Mouse (Mus musculus) midbrain, embryonic 12.5 days (tissue): Measurements from ENCODE around the gene Fam90a1b. TPM values are rescaled to one million over a fixed set of nuclear protein-coding genes. Genes with fewer than 3 reads are reported as not detected.
"Not testable (repeated sequence)": the region's sequence is repeated elsewhere in the genome, so short reads cannot be mapped to it uniquely, and the experiment has no call there.

Experiments
- ATAC-seq: fragments of 200-750 bp; cut with Nextera tagmentation; 2 replicates; pipeline ENCODE4 v1.8.0; 2017; ENCODE audit warnings: low read depth, moderate TSS enrichment, moderate library complexity; ENCODE audit not compliant: low FRiP score
- H3K27ac ChIP-seq: fragments of 300-500 bp; sonication (generic); replicated peaks from 2 replicates; pipeline ENCODE4 v1.5.1; 2016; ENCODE audit warnings: mild to moderate bottlenecking
- H3K27me3 ChIP-seq: fragments of 300-500 bp; sonication (generic); 2 replicates; pipeline ENCODE4 v1.6.1; 2016; ENCODE audit warnings: mild to moderate bottlenecking
- H3K36me3 ChIP-seq: fragments of 300-500 bp; sonication (generic); 2 replicates; pipeline ENCODE4 v1.6.1; 2016
- H3K4me1 ChIP-seq: fragments of 300-500 bp; sonication (generic); 2 replicates; pipeline ENCODE4 v1.6.1; 2016
- H3K4me2 ChIP-seq: fragments of 300-500 bp; sonication (generic); replicated peaks from 2 replicates; pipeline ENCODE4 v1.6.1; 2016; ENCODE audit warnings: mild to moderate bottlenecking, moderate library complexity
- H3K4me3 ChIP-seq: fragments of 300-500 bp; sonication (generic); 2 replicates; pipeline ENCODE4 v1.5.1; 2016; ENCODE audit warnings: mild to moderate bottlenecking
- H3K9ac ChIP-seq: fragments of 300-500 bp; sonication (generic); replicated peaks from 2 replicates; pipeline ENCODE4 v1.6.1; 2016; ENCODE audit warnings: mild to moderate bottlenecking, moderate library complexity
- H3K9me3 ChIP-seq: fragments of 300-500 bp; sonication (generic); 2 replicates; pipeline ENCODE4 v1.6.1; 2016; ENCODE audit warnings: mild to moderate bottlenecking
- WGBS: fragments of 180-500 bp; shearing (Covaris S2); methylation state at CpG from one replicate; pipeline ENCODE4 v1.1.7; 2016; 5-methylcytosine and 5-hydroxymethylcytosine counted together
- microRNA-seq: library from miRNA; unstranded; fragments of <30 nt; microRNA quantifications from one replicate; pipeline ENCODE4, GENCODE M21; 2017
- polyA plus RNA-seq: library from polyadenylated mRNA; unstranded; fragments of >200 nt; fragmentation: Nextera tagmentation; extraction: Ambion mirVana; gene quantifications from 2 replicates; pipeline ENCODE4 v1.2.1, GENCODE M21; 2016

Fam90a1b gene
- 0.09 TPM in 1 of 2 replicates, not detected in the other for polyA plus RNA-seq

GRCm38 (mm10) chrX:94366670-94367241 is at the start of gene Fam90a1b, which contains the start of gene Apoo:
Fam90a1b (minus strand) TSS chrX:94366777.
Apoo (plus strand) TSS chrX:94367117.
- Histone ChIP-seq H3K27ac (peak within 1 kb of the TSS; percentile 58), H3K9ac (peak within 1 kb of the TSS; percentile 56), H3K4me2 (peak within 1 kb of the TSS; percentile 50), H3K4me1 (no peaks in the 10 kb centered on the region), H3K36me3 (no peaks in the 10 kb centered on the region), H3K9me3 (no peaks in the 10 kb centered on the region), H3K4me3 (peak within 1 kb of the TSS; percentile 57), H3K27me3 (peaks cover 71% of the 10 kb centered on the region)
- ATAC-seq, result peak; percentile 99
- 22% methylated on average over 46 of the region's 46 CpGs for WGBS

GRCm38 (mm10) chrX:94408975-94409374 is 42.4 kb upstream of the Fam90a1b start:
- Histone ChIP-seq H3K27me3 (peaks cover 22% of the 10 kb centered on the region), H3K36me3 (no peaks in the 10 kb centered on the region), H3K27ac (no peak overlapping the region), H3K9ac (no peak overlapping the region), H3K4me1 (no peaks in the 10 kb centered on the region), H3K9me3 (no peaks in the 10 kb centered on the region), H3K4me3 (no peak overlapping the region), H3K4me2 (no peak overlapping the region)
- 47% methylated on average over 3 of the region's 3 CpGs for WGBS
- no peak for ATAC-seq

DNA sequence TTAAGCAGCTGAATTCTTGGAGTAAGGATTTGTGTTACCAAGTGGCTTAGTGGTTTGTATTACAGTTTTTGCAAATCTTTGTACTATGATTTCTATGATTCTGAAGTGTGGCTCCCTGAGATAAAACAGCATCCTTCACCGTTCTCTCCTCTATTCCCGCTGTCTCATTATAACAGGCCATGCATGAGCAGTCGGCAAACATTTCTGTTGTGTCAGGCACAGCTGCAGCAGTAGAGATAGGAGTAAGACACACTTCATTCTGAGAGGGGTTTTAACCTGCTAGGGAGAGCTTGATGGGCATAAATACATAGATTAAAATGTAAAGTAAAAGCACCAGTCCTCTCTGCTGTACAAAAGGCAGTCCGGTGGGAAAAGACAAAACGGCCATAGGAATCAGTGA is 12.2 kb upstream of the Fam90a1b start:
- peaks cover 4% of the 10 kb centered on the region; the same call in 1 of the 2 replicates for H3K36me3 ChIP-seq
- no peaks in the 10 kb centered on the region for H3K4me1 ChIP-seq
- H3K4me2 ChIP-seq, result no peak overlapping the region
- H3K9ac ChIP-seq, result no peak overlapping the region
- 56% methylated on average over 5 of the region's 5 CpGs for WGBS
- no peaks in the 10 kb centered on the region for H3K9me3 ChIP-seq
- H3K27ac ChIP-seq, result no peak overlapping the region
- peaks cover 46% of the 10 kb centered on the region for H3K27me3 ChIP-seq
- H3K4me3 ChIP-seq, result no peak overlapping the region
- ATAC-seq, result peak; percentile 41; the same call in 1 of the 2 replicates

GRCm38 (mm10) chrX:94367248-94367647 is 671 bp upstream of the Fam90a1b start:
- Histone ChIP-seq H3K9me3 (no peaks in the 10 kb centered on the region), H3K27ac (peak overlapping the region; percentile 58), H3K36me3 (no peaks in the 10 kb centered on the region), H3K27me3 (peaks cover 67% of the 10 kb centered on the region), H3K4me1 (no peaks in the 10 kb centered on the region), H3K4me3 (peak overlapping the region; percentile 57), H3K9ac (peak overlapping the region; percentile 56), H3K4me2 (peak overlapping the region; percentile 50)
- WGBS, result 25% methylated on average over 15 of the region's 17 CpGs
- no peak; the same call in 1 of the 2 replicates for ATAC-seq

GRCm38 (mm10) chrX:94366029-94366428 is 548 bp downstream of the Fam90a1b start:
- Histone ChIP-seq H3K27me3 (peaks cover 67% of the 10 kb centered on the region), H3K9ac (no peak overlapping the region), H3K4me2 (peak overlapping the region; percentile 45), H3K27ac (no peak overlapping the region), H3K4me1 (no peaks in the 10 kb centered on the region), H3K4me3 (peak overlapping the region; percentile 57), H3K9me3 (no peaks in the 10 kb centered on the region), H3K36me3 (no peaks in the 10 kb centered on the region)
- 16% methylated on average over 16 of the region's 16 CpGs for WGBS
- ATAC-seq, result no peak

DNA sequence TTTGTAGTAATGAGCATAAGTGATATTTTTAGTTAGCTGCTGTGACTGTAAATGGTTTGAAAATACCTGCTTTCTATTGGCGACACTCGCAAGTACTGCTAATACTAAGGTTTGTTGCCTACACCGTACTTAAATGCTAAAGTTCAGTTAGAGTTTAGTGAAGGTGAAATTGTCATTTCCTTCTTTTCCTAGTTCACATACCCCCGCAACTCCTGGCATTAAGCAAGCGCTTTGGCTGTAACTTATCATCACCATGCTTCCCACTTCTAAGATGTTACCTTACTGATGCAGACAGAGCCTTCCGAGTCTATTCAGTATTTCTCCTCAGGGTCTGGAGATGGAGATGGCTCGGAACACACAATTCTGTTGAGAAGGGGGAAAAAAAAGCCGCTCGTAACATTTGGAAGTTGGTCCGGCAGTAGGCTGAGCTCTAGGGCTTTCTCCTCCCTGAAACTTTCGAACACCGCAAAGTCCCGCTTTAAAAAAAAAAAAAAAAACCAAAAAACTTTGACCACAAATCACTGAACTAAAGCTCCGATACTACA is 1.1 kb downstream of the Fam90a1b start:
- Histone ChIP-seq H3K27ac (no peak overlapping the region), H3K36me3 (no peaks in the 10 kb centered on the region), H3K9ac (no peak overlapping the region), H3K27me3 (peaks cover 70% of the 10 kb centered on the region), H3K4me1 (no peaks in the 10 kb centered on the region), H3K4me2 (peak overlapping the region; percentile 45), H3K4me3 (peak overlapping the region; percentile 57; the same call in 1 of the 2 replicates), H3K9me3 (no peaks in the 10 kb centered on the region)
- 29% methylated on average over 14 of the region's 14 CpGs for WGBS
- ATAC-seq, result no peak

- not testable (repeated sequence) for H3K36me3 ChIP-seq, H3K4me1 ChIP-seq, ATAC-seq, H3K9ac ChIP-seq, H3K4me3 ChIP-seq, H3K4me2 ChIP-seq, H3K27ac ChIP-seq, H3K9me3 ChIP-seq
- peaks cover 57% of the 10 kb centered on the region for H3K27me3 ChIP-seq
- WGBS, result 93% methylated on average over 4 of the region's 4 CpGs
Observed at GRCm38 (mm10) chrX:94343638-94344037, 22.9 kb downstream of the Fam90a1b start.

DNA sequence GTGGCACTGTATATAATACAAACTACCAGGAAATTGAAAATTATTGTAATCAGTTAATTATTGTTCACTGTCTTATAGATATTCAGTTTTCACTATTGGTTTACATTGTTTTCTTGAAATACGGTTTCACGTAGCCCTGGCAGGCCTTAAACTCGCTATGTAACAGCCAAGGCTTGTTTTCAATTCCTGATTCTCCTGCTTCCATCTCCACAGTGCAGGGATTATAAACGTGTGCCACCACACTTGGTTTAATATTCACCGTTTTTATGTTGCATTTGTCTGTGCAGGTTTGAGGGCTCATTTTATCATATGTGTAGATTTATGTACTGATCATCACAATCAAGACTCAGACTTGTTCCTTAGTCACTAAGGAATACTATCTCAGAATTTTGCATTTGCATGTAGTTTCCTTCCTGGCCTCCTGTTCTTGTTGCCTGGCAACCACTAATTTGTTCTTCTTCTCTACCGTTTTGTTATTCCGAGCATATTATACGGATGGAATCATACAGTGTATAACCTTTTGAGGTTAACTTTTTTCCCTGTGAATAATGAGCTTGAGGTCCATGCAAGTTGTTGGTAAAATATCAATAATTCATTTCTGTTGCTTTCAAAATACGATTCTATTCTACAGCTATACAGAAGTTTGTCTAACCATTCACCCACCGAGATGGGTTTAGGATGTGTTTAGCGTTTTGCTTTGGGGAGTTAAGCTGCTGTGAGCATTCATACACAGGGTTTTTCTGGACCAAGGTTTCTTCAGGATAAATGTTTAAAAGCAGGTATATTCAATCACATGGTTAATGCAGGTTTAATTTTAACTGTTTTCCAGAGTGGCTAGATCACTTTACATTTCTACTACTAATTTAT is 45.3 kb downstream of the Fam90a1b start:
- Histone ChIP-seq H3K9ac (no peak overlapping the region), H3K9me3 (no peaks in the 10 kb centered on the region), H3K4me1 (no peaks in the 10 kb centered on the region), H3K4me3 (no peak overlapping the region), H3K4me2 (no peak overlapping the region), H3K36me3 (no peaks in the 10 kb centered on the region), H3K27me3 (peaks cover 56% of the 10 kb centered on the region), H3K27ac (no peak overlapping the region)
- WGBS, result 66% methylated on average over 11 of the region's 11 CpGs
- no peak for ATAC-seq

Small RNA genes lying within 50 kb of the gene (microRNA-seq; reads per million reads assigned to microRNA genes)
- gene Gm44477, result not detected

Other genes with a start within 250 kb of the Fam90a1b start
- gene Zfx, start 243.1 kb downstream of the Fam90a1b start, polyA plus RNA-seq, result 32.8 and 33.1 TPM in 2 replicates
- gene Eif2s3x, start 153.9 kb downstream of the Fam90a1b start, polyA plus RNA-seq, result 98.6 and 113 TPM in 2 replicates
- gene Klhl15, start 132.2 kb downstream of the Fam90a1b start, polyA plus RNA-seq, result 10.8 and 12.5 TPM in 2 replicates
- gene Apoo, start 340 bp upstream of the Fam90a1b start, polyA plus RNA-seq, result 108 and 116 TPM in 2 replicates
- 858 and 871 TPM in 2 replicates for gene Maged1, start 175.4 kb upstream of the Fam90a1b start, polyA plus RNA-seq